Mouse (Mus musculus) adrenal gland, postnatal 25 days (tissue): ENCODE data around the gene Ptgds. TPM values are rescaled to one million over a fixed set of nuclear protein-coding genes. Genes with fewer than 3 reads are reported as not detected.

Experiments used
- DNase-seq: peaks from one replicate; pipeline ENCODE4 v3.0.0; 2021; ENCODE audit warnings: mixed read lengths
- total RNA-seq: library from RNA; stranded (reverse); gene quantifications from 2 replicates; pipeline ENCODE4 v1.2.3, GENCODE M21; 2021

Ptgds gene
- total RNA-seq, 1 experiment from 2014 or later = 3.6 TPM

DNA sequence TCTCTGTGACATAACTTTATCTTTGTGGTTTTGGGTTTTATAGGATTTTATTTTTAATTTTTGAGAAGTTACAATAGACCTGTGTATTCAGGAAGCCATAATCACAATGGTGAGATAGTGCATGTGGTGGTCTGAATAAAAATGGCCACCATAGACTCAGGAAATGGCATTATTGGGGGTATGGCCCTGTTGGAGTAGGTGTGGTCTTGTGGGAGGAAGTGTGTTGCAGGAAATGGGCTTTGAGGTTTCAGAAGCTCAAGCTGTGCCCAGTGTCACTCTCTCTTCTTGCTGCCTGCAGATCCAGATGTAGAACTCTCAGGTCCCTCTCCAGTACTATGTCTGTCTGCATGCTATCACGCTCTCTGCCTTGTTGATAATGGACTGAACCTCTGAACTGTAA lies 10.7 kb upstream of the Ptgds start:
- no peak for DNase-seq

DNA sequence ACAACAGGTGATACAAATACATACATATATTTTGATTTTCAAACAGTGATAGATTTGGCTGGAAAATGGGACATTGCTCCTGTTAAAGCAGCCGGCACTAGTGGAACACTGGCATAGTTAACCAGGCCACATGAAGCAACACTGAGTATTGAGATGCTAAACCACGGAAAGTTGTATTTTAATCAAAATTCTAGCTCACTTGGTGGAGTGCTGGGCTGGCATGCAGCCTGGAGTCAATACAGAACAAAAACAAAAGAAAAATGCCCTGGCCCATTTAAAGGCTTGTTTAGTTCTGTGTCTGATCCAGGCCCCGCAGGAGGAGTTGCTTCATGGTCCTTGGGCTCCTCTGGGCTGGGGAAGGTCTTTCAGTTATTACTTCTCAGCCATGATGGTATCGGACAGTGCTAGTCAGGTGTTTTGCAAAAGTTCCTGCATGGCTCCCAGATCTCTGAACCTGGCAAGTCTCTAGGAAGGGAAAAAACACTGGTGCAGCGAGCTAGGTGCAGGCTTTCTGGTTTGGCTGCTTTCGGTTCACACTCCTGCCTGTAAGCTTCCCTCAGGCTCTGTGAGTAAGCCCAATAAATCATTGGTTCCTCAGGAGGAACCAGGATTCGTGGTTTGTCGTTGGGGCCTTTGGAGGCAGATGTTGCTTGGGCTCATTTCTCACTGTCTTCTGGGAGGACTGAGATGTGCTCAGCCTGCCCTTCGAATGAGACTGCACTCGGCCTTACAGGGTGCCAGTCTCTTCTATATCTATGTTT lies 9.9 kb upstream of the Ptgds start:
- no peak for DNase-seq

GRCm38 (mm10) chr2:25477967-25478675 lies 8.3 kb upstream of the Ptgds start:
- DNase-seq = peak; percentile 64

GRCm38 (mm10) chr2:25477541-25477940 lies 7.7 kb upstream of the Ptgds start:
- no peak for DNase-seq

GRCm38 (mm10) chr2:25472550-25472949 lies 2.7 kb upstream of the Ptgds start:
- no peak for DNase-seq

DNA sequence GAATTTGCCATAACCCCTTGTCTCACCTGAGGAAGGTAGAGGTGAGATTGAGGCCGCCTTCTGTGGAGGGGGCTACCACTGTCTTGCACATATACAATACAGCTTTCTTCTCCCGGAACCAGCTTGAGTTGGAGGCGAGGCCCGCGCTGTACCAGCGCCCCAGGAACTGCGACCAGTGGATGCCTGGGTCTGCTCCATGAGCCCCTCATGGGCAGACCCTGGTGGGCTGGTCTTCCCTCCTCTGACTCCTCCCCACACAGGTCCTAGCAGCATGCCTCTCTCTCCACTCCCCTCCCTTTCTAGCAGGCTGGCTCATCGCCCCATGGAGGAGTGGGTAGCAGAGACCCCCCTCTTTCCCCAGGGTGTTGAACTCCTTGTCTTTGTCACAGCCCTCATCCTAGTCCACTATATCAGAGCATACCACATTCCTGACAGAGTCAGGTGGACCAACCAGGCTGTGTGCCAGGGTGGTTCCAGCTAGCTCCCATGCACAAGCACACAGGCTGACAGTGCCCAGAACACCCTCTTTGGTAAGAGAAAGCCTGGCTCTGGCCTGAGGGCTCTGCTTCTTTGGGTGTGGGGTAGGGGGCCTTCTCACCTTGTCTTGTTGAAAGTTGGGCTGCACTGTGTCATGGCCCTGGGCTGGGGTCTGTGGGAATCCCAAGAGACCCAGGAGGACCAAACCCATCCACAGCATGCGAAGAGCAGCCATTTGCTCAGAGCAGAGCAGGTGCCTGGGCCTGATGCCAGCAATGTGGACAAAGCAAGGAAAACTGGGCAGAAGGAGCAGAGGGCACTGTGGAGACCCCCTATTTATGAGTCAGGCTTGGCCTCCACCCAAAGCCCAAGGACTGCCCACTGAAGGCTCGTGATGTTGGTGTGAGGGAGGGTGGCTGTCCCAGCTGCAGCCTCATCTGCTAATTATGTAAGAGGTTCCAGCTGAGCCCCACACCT lies 607 bp downstream of the Ptgds start:
- DNase-seq = peak; percentile 26

DNA sequence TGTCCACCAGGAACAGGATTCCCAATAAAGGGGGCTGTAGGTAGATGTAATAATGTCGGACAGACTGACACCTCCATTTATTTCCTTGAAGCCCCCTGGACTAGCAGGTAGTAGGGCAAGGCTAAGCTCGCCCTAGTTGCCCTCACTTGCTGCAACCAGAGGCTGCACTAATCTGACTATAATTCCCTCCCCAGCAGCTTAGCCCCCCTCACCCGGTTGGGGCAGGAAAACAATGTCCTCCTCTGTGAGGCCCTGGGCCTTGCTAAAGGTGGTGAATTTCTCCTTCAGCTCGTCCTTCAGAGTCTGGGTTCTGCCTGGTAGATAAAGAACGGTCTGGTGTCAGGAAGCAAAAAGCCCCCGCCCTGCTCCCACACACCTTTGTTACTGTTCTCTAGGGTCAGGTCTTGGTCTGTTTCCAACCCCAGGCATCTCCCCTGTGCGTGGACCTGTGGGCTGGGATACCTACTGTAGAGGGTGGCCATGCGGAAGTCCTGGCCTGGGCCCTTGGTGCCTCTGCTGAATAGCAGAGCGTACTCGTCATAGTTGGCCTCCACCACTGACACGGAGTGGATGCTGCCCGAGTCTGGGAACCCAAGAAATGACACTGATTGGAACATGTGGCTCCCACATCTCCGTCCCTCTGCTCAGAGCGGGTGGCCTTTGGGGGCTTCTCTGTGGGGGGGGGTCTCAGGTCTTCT lies 2.1 kb downstream of the Ptgds start:
- no peak for DNase-seq

- no peak for DNase-seq
These were observed 3.8 kb downstream of the Ptgds start for GRCm38 (mm10) chr2:25465816-25466635.

DNA sequence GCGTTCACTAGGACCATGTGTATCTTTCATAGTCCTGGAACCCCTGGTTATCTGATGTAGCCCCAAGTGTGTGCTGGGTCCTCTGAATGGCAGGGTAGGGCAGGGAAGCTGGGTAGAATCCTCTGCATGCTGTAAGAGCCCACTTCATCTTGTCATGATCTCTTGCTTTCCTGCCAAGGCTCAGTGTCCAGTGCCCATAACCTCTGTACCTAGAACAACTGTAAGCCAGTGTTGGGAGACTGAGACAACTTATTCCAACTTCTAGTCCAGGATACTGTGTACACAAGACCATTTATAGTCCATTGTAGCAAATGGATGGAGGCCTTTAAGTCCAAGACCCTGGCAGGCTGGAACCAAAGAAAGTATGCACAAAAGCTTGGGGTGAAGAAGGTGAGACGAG lies 4.6 kb downstream of the Ptgds start:
- DNase-seq = no peak

- DNase-seq = no peak
These were observed 6.2 kb downstream of the Ptgds start for GRCm38 (mm10) chr2:25463630-25464029.

- no peak for DNase-seq
These were observed 8.4 kb downstream of the Ptgds start for GRCm38 (mm10) chr2:25461407-25461806.

DNA sequence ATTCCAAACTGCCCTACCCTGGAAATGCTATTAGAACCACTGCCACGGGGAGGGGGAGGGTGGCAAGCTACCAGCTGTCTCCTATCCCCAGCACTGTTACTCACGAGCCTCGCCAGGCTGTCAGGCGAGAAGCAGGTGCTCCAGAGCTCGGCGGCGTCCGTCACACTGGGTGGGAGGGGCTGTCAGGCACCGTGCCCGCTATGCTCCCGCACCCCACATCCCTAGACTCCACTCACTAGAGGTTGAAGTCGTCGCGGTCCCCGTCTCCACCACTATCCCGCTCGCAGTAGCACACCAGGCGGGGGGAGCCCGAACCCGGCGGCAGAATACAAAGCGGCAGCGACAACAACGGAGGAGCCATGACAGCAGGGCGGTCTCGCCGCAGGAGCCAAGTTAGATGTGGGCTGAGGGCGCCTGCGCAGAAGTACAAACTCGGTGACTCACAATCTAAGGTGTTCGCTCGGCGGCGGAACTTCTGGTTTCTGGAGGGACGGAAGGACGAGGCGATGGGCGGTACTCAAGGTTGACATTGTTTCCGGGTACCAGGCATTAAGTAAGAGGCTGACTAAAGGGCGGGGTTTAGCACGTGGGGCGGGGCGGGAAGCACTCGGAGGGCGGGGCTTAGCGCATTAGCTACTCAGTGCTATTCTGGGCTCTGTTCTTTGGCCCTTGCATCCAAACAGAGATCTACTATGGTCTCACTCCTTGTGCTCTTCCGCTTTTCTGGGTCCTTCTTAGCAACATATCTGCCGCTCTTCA lies 9.1 kb downstream of the Ptgds start, which contains the start of gene Paxx:
Paxx (minus strand) TSS at position 544 of the 759 bp plus-strand sequence.
- peak; percentile 91 for DNase-seq

- DNase-seq = no peak
These were observed 9.7 kb downstream of the Ptgds start for GRCm38 (mm10) chr2:25460135-25460534.

- DNase-seq = no peak
These were observed 10.9 kb downstream of the Ptgds start for GRCm38 (mm10) chr2:25458911-25459310.

DNA sequence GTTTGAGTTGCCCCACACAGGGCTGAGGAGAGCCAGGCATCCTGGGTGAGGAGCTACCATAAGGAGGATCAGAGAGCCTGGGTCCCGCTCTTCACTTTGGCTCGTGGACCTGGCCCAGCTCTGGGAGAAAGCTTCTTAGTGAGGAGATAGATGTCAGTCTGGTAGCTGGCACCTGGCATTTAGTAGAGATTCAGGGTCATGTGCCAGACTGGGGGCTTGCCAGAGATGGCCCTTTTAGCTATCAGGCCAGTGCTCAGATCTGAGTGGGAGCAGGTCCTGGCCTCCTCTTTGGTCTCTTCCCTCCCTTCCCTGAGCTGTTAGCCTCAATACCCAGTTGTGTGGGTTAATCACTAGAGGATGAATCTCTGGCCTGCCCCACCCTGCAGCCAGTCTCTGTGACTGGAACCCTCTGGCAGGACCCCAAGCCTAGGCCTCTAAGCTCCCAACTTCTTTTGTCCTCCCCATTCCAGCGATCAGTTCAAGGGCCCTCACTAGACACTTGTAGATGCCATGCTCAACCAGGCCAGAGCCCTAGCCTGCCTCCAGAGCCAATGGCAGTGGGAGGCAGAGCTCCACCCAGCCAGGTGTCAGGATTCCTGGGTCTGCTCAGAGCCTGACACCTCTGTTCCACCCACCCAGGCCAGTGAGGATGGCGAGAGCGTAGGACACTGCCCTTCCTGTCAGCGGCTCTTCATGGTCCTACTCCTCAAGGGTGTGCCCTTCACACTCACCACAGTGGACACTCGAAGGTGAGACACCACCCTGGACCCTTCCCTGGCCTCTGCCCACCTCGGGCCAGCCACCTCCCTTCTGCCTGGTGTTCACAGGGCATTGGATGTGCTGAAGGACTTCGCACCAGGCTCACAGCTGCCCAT lies 12.6 kb downstream of the Ptgds start:
- DNase-seq = no peak

- DNase-seq = no peak
These were observed 13.5 kb downstream of the Ptgds start, which contains the start of gene Clic3 for GRCm38 (mm10) chr2:25456205-25456953. Gene Clic3 (plus strand): TSS chr2:25456838.

GRCm38 (mm10) chr2:25452951-25453350 lies 16.9 kb downstream of the Ptgds start:
- DNase-seq = no peak
